Mouse (Mus musculus) heart, embryonic 10.5 days (tissue): ENCODE results near the gene Prrt2. TPM values are rescaled to one million over a fixed set of nuclear protein-coding genes. Genes with fewer than 3 reads are reported as not detected.

Source experiments
- DNase-seq: peaks from one replicate; pipeline ENCODE4 v3.0.0-alpha.2; 2017; ENCODE audit warnings: low spot score
- H3K27ac ChIP-seq: fragments of 300-500 bp; sonication (generic); 2 replicates; pipeline ENCODE4 v1.5.1; 2016; ENCODE audit warnings: mild to moderate bottlenecking
- H3K27me3 ChIP-seq: fragments of 300-500 bp; sonication (generic); 2 replicates; pipeline ENCODE4 v1.6.1; 2016; ENCODE audit warnings: mild to moderate bottlenecking; ENCODE audit not compliant: poor library complexity, insufficient read depth, severe bottlenecking
- H3K36me3 ChIP-seq: fragments of 300-500 bp; sonication (generic); 2 replicates; pipeline ENCODE4 v1.6.1; 2016; ENCODE audit warnings: mild to moderate bottlenecking, moderate library complexity
- H3K4me1 ChIP-seq: fragments of 300-500 bp; sonication (generic); 2 replicates; pipeline ENCODE4 v1.6.1; 2016; ENCODE audit warnings: mild to moderate bottlenecking
- H3K4me3 ChIP-seq: fragments of 300-500 bp; sonication (generic); 2 replicates; pipeline ENCODE4 v1.5.1; 2016; ENCODE audit warnings: mild to moderate bottlenecking, moderate library complexity
- H3K9me3 ChIP-seq: fragments of 300-500 bp; sonication (generic); 2 replicates; pipeline ENCODE4 v1.6.1; 2016; ENCODE audit warnings: mild to moderate bottlenecking, moderate library complexity
- WGBS: fragments of 180-500 bp; shearing (Covaris S2); methylation state at CpG from one replicate; pipeline ENCODE4 v1.1.7; 2016; 5-methylcytosine and 5-hydroxymethylcytosine counted together
- polyA plus RNA-seq: library from polyadenylated mRNA; unstranded; fragments of >200 nt; fragmentation: Nextera tagmentation; extraction: Ambion mirVana; gene quantifications from 2 replicates; pipeline ENCODE4 v1.2.1, GENCODE M21; 2016

Gene Prrt2
- polyA plus RNA-seq, 1 experiment from 2014 or later: 3.2 TPM

- peaks cover 50% of the 10 kb centered on the region for H3K36me3 ChIP-seq
Observed at GRCm38 (mm10) chr7:127024755-127025555, 3.9 kb upstream of the Prrt2 start.

DNA sequence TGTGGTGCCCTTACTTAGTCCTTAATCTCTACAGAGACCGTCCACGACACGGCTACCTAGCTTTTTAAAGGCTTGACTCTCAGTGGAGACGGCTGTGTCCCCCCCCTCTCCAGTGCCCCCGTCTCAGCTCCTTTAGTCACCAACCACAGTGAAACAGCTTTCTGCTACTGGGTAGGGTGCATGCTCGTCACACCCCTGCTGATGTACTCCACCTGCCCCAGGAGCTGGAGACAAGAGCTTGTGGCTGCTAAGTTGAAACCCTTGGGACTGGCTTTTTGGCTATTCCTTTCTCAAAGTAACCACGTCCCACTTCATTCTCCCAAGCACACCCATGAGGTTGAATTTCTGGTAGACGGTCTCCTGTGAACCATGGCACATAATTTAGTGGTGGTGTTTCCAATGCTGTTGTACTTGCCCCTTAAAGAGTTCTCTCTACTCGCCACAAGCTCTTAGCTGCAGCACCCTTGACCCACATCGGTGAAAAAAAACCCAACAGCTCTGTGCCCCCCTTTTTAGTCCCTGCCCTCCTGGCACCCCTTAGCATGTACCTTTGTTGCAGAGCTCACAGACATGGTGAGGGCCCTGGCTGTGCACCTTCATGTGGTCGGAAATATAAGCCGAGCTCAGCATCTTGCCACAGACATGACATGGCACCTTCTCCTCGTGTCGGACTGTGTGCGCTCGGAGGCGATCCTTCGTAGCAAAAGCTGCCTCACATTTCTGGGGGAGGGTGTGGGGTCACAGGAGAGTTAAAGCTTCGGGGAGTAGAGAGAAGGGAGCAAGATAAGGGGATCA, 3.1 kb upstream of the Prrt2 start:
- H3K4me1 ChIP-seq: peaks cover 75% of the 10 kb centered on the region
- H3K27ac ChIP-seq: peak overlapping the region; percentile 100
- DNase-seq: no peak
- WGBS: 30% methylated on average over 19 of the region's 19 CpGs
- H3K4me3 ChIP-seq: peak overlapping the region; percentile 82
- H3K36me3 ChIP-seq: peaks cover 42% of the 10 kb centered on the region
- no peaks in the 10 kb centered on the region for H3K27me3 ChIP-seq
- H3K9me3 ChIP-seq: no peaks in the 10 kb centered on the region

More at GRCm38 (mm10) chr7:127024755-127025555, 3.9 kb upstream of the Prrt2 start:
- Histone ChIP-seq H3K27ac (peak overlapping the region; percentile 100), H3K4me1 (peaks cover 66% of the 10 kb centered on the region), H3K9me3 (no peaks in the 10 kb centered on the region), H3K4me3 (peak overlapping the region; percentile 82), H3K27me3 (no peaks in the 10 kb centered on the region)
- under 1% methylated on average over 30 of the region's 30 CpGs for WGBS
- peak; percentile 94 for DNase-seq

DNA sequence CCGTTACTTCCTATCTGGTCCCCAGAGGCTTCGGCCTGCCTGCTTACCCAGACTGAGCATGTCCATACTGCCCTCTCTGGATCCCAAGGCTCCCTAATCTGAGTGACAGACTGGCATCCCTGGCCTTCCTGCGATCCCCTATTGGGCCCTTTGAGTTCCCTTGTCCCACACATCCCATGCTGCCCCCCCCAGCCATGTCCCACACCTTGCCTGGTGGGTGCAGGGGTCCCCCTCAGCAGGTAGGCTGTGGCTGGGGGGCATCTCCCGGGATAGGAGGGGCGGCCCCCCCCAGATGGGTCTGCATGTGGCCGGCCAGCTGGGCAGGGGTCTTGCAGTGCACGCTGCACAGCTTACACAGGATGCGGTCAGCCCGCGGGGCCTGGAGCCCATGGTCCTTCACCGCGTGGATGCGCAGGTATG, 2.3 kb upstream of the Prrt2 start:
- Histone ChIP-seq H3K27ac (peak overlapping the region; percentile 60), H3K27me3 (no peaks in the 10 kb centered on the region), H3K4me3 (peak overlapping the region; percentile 82), H3K36me3 (peaks cover 35% of the 10 kb centered on the region), H3K9me3 (no peaks in the 10 kb centered on the region), H3K4me1 (peaks cover 81% of the 10 kb centered on the region)
- WGBS: 85% methylated on average over 13 of the region's 13 CpGs
- no peak for DNase-seq

DNA sequence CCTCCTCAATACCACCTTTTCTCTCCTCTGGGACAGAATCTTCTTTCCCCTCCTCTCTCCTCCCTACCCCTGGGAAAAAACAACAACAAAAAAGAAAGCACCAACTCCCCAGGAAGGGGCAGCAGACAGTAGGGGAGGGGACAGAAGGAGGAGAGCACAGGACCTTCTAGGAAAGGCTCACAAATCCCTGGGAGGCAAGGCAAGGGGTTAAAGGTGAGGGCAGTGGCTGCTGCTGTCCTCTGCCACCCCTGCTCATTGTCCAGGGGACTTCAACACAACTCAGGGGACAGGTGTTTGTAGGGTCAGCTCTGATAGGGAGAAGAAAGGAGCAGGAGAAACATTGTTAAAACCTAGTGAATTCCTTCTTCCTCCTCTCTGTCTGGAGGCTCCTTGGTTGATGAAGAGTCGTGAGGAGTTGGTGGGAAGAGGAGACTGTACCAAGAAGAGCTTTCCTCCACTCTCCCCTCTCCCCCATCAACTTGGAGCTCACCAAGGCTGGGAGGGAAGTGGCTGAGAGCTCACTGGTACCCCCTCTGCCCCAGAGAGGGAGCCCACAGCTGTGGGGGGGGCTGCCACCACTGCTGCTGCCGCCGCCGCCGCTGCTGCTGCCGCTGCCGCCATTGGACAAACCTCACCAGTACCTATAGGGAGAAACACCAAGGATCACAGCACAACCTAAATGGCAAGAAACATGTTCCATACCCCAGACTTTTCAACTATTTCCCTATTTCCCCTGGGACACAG, 1.7 kb upstream of the Prrt2 start:
- Histone ChIP-seq H3K27ac (peak overlapping the region; percentile 60; the same call in 1 of the 2 replicates), H3K4me1 (peaks cover 81% of the 10 kb centered on the region), H3K27me3 (no peaks in the 10 kb centered on the region), H3K4me3 (peak overlapping the region; percentile 82), H3K36me3 (peaks cover 29% of the 10 kb centered on the region), H3K9me3 (no peaks in the 10 kb centered on the region)
- DNase-seq: no peak
- 80% methylated on average over 7 of the region's 7 CpGs for WGBS

- Histone ChIP-seq H3K36me3 (peaks cover 29% of the 10 kb centered on the region), H3K27ac (peak overlapping the region; percentile 86), H3K27me3 (no peaks in the 10 kb centered on the region), H3K4me3 (peak overlapping the region; percentile 65), H3K4me1 (peaks cover 81% of the 10 kb centered on the region), H3K9me3 (no peaks in the 10 kb centered on the region)
- 38% methylated on average over 5 of the region's 5 CpGs for WGBS
- no peak for DNase-seq
Observed at GRCm38 (mm10) chr7:127021563-127022527, 834 bp upstream of the Prrt2 start.

- WGBS: 54% methylated on average over 5 of the region's 5 CpGs
- peaks cover 33% of the 10 kb centered on the region for H3K36me3 ChIP-seq
- H3K4me3 ChIP-seq: peak overlapping the region; percentile 65
- DNase-seq: no peak
- no peaks in the 10 kb centered on the region for H3K27me3 ChIP-seq
- peak overlapping the region; percentile 86 for H3K27ac ChIP-seq
- H3K9me3 ChIP-seq: no peaks in the 10 kb centered on the region
- H3K4me1 ChIP-seq: peaks cover 88% of the 10 kb centered on the region
Observed at GRCm38 (mm10) chr7:127020491-127020890, 520 bp downstream of the Prrt2 start.

- Histone ChIP-seq H3K4me3 (peak overlapping the region; percentile 65; the same call in 1 of the 2 replicates), H3K27me3 (no peaks in the 10 kb centered on the region), H3K27ac (0 out of 2 replicates have a peak overlapping the region, but pooled peaks have one; percentile 62), H3K9me3 (no peaks in the 10 kb centered on the region), H3K4me1 (peaks cover 91% of the 10 kb centered on the region), H3K36me3 (peaks cover 38% of the 10 kb centered on the region)
- no peak for DNase-seq
- WGBS: 66% methylated on average over 3 of the region's 3 CpGs
Observed at GRCm38 (mm10) chr7:127020031-127020430, 980 bp downstream of the Prrt2 start.

DNA sequence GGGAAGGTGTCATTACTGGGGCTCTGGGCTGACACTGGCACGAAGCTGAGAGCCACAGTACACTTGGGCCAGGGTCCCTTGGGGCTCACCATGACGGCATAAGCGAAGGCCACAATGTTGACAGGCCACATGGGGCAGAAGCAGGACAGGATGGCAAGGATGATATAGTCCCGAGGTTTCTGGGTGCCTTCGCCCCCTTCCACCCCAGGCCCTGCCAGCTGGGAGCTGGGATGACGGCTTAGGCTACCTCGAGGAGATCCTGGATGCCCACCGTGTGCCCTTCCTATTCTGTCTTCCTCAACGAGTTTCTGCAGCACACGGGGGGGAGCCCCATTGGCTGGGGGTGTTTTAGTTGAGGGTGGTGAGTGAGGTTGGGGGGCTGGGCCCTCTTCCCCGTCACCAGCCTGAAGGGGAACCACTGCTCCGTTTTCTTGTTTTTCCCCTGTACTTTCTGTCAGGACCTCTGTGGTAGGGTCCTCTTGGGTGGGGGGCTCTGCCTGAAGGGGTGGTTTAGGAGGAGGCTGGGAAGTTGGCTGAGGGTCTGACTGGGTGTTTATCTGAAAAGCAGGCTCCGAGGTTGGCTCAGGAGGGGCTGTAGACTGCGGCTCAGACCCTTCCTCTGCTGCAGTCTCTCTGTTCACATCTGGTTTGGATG, 1.6 kb downstream of the Prrt2 start:
- Histone ChIP-seq H3K4me3 (0 out of 2 replicates have a peak overlapping the region, but pooled peaks have one; percentile 65), H3K27ac (0 out of 2 replicates have a peak overlapping the region, but pooled peaks have one; percentile 62), H3K27me3 (no peaks in the 10 kb centered on the region), H3K9me3 (no peaks in the 10 kb centered on the region), H3K36me3 (peaks cover 38% of the 10 kb centered on the region), H3K4me1 (peaks cover 91% of the 10 kb centered on the region)
- 75% methylated on average over 14 of the region's 14 CpGs for WGBS
- no peak for DNase-seq

DNA sequence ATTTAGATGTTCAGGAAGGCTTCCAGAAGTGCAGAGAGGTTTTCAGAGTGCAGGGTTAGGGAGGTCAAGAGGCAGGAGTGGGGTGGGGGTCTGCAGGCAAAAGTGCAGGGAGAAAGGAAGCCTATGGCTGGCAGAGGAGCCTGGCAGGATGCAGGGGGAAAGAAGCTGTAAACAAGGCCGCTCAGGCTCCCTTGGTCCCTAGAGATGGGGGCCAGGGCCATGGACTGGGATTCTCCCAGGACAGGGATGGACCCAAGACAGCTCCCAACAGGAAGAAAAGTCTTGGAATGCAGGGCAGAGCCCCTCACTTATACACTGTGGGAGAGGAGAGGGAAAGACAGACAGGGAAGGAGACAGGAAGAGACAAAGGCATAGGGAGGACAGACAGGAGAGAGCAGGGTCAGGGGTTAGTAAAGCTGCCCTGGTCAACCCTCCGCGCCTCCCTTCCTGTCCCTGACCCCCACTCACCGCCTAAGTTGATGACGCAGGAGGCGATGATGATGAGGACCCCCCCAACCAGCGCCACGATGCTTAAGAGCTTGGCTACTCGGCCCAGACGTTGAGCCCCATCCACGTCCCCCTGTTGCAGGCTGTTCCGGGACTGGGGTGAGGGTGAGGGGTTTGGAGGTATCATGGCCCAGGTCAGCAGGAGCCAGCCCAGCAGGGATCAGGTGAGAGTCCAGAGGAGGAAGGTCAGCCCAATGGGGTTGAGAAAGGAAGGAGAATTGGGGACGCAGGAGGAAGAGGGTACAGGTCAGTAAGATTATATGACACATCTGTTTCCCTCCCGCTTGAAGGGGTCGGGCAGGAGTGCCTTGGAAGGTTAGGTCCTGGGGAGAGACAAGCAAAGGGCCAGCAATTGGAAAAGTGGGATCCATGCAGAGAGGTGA, 2.4 kb downstream of the Prrt2 start:
- DNase-seq: no peak
- WGBS: 83% methylated on average over 15 of the region's 15 CpGs
- Histone ChIP-seq H3K36me3 (peaks cover 37% of the 10 kb centered on the region), H3K4me3 (peak overlapping the region; percentile 19), H3K4me1 (peaks cover 90% of the 10 kb centered on the region), H3K27me3 (no peaks in the 10 kb centered on the region), H3K27ac (peak overlapping the region; percentile 99), H3K9me3 (no peaks in the 10 kb centered on the region)

DNA sequence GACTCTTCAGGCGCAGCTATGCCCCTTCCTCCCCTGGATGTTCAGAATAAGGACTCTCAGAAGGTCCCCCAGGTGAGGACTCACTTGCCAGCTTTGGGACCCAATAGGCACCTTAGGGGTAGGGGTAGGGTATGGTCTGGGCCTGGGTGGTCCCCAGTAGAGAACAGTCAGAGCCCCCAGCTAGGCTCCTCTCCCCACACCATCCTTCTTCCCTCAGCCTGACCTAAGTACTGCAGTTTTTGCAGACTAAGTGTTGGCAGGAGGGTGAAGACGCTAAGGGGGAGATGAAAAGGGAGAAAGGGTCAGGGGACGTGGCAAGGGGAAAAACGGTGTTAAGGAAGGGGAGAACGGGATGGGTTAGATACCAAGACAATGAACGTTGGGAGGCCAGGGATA, 3.1 kb downstream of the Prrt2 start:
- H3K4me3 ChIP-seq: peak overlapping the region; percentile 8; the same call in 1 of the 2 replicates
- 46% methylated on average over 6 of the region's 6 CpGs for WGBS
- H3K36me3 ChIP-seq: peaks cover 37% of the 10 kb centered on the region
- peak overlapping the region; percentile 99 for H3K27ac ChIP-seq
- peaks cover 90% of the 10 kb centered on the region for H3K4me1 ChIP-seq
- H3K9me3 ChIP-seq: no peaks in the 10 kb centered on the region
- H3K27me3 ChIP-seq: no peaks in the 10 kb centered on the region
- DNase-seq: no peak
